ENCODE assay signal across 24 mouse cellular contexts in the genomic region with DNA sequence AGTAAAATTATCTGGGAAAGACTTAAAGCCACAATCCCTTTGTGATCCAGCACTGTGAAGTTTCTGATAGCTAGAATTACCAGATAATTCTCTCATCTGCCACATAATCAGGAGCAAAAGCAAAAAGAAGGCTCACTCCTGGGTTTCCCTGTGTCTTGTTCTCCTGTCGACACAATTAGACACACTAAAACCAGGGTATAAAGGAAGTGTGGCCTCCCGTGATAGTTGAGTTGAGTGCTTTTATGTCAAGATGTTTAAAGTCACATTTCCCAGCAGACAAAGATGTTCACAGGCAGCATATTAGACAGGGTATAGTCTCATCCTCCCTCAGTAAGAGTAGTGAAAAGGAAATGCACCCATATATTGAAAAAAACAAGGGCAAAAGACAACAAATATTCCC.
"Had no signal": no experiment of that assay in that cellular context is flagged by ENCODE, and none has a peak within 500 bp of the region (broad histone marks: within the 10 kb centered on the region; RNA-seq: fewer than 3 reads in every experiment).

No protein-coding gene starts in this region.

- H3K27ac ChIP-seq: gastrocnemius, adult 2 months; heart, embryonic 10.5 days; hindbrain, embryonic 10.5 days; hindbrain, embryonic 12.5 days; hindbrain, embryonic 14.5 days; intestine, embryonic 15.5 days; layer of hippocampus, adult 2 months; left cerebral cortex, adult 2 months; limb, embryonic 10.5 days; limb, embryonic 12.5 days had no signal

- H3K9me3 ChIP-seq: heart, embryonic 10.5 days; heart, embryonic 12.5 days; hindbrain, embryonic 10.5 days; hindbrain, embryonic 12.5 days; intestine, embryonic 15.5 days; limb, embryonic 10.5 days; limb, embryonic 12.5 days had no signal

- ATAC-seq: hindbrain, embryonic 16.5 days; inflammation-experienced regulatory T-cells, adult 6 months; intestine, embryonic 15.5 days; intestine, postnatal 0 days had no signal

- H3K9ac ChIP-seq: heart, embryonic 12.5 days; hindbrain, embryonic 12.5 days; hindbrain, embryonic 14.5 days; intestine, embryonic 15.5 days; limb, embryonic 12.5 days had no signal

- DNase-seq: gastrocnemius, adult 2 months; gastrocnemius, postnatal 10 days; gastrocnemius, postnatal 25 days; heart, adult 18-20 months; heart, postnatal 10 days; heart, postnatal 4 days; kidney, adult 18-20 months; kidney, adult 8-10 months; kidney, postnatal 10 days; kidney, postnatal 25 days; kidney, postnatal 4 days had no signal

- H3K27me3 ChIP-seq: heart, embryonic 12.5 days; hindbrain, embryonic 12.5 days; intestine, embryonic 15.5 days; limb, embryonic 12.5 days had no signal

- H3K36me3 ChIP-seq: heart, embryonic 10.5 days; heart, embryonic 12.5 days; hindbrain, embryonic 10.5 days; hindbrain, embryonic 12.5 days; intestine, embryonic 15.5 days; limb, embryonic 10.5 days; limb, embryonic 12.5 days had no signal

- H3K4me3 ChIP-seq: gastrocnemius, adult 2 months; heart, embryonic 10.5 days; heart, embryonic 12.5 days; hindbrain, embryonic 10.5 days; hindbrain, embryonic 12.5 days; intestine, embryonic 15.5 days; layer of hippocampus, adult 2 months; left cerebral cortex, adult 2 months; limb, embryonic 10.5 days; limb, embryonic 12.5 days had no signal

- H3K4me2 ChIP-seq: heart, embryonic 12.5 days; hindbrain, embryonic 12.5 days; hindbrain, embryonic 14.5 days; intestine, embryonic 15.5 days; limb, embryonic 12.5 days had no signal

- H3K4me1 ChIP-seq: heart, embryonic 10.5 days; intestine, embryonic 15.5 days had no signal
